27 mouse cellular contexts compared by ENCODE assay signal in the genomic region with DNA sequence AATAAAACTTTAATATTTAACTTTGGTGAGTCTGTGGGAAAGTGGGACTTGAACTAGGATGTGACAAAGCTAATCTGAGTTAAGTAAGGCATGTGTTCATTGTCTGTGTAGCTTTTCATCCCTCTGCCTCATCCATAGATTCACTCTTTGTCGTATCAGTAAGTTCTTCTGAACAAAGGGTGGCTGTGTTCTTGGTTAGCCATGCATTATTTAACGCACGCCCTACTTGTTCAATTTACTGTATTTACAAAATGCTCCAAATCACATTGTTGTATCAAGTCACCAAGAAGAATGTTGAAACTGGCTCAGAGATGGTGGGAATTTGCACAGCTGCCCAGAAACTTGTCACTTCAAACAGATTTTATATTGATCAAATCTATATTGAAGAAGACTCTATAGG.
"Had no signal": no experiment of that assay in that cellular context is flagged by ENCODE, and none has a peak within 500 bp of the region (broad histone marks: within the 10 kb centered on the region; RNA-seq: fewer than 3 reads in every experiment).

No protein-coding gene starts in this region.

- H3K4me2 ChIP-seq: embryonic facial prominence, embryonic 12.5 days; embryonic facial prominence, embryonic 13.5 days; embryonic facial prominence, embryonic 15.5 days; forebrain, embryonic 12.5 days; forebrain, embryonic 13.5 days; forebrain, embryonic 15.5 days had no signal

- H3K4me1 ChIP-seq: embryonic facial prominence, embryonic 12.5 days; embryonic facial prominence, embryonic 13.5 days; embryonic facial prominence, embryonic 15.5 days; forebrain, embryonic 10.5 days; forebrain, embryonic 12.5 days; forebrain, embryonic 13.5 days; forebrain, embryonic 15.5 days had no signal

- H3K9me3 ChIP-seq: embryonic facial prominence, embryonic 10.5 days; embryonic facial prominence, embryonic 12.5 days; embryonic facial prominence, embryonic 13.5 days; embryonic facial prominence, embryonic 15.5 days; forebrain, embryonic 10.5 days; forebrain, embryonic 12.5 days; forebrain, embryonic 13.5 days; forebrain, embryonic 15.5 days had no signal

- H3K4me3 ChIP-seq: embryonic facial prominence, embryonic 10.5 days; embryonic facial prominence, embryonic 12.5 days; embryonic facial prominence, embryonic 13.5 days; embryonic facial prominence, embryonic 15.5 days; erythroblast, embryonic 14.5 days; forebrain, embryonic 10.5 days; forebrain, embryonic 12.5 days; forebrain, embryonic 13.5 days; forebrain, embryonic 15.5 days; heart, adult 2 months had no signal

- H3K36me3 ChIP-seq: embryonic facial prominence, embryonic 10.5 days; embryonic facial prominence, embryonic 12.5 days; embryonic facial prominence, embryonic 13.5 days; embryonic facial prominence, embryonic 15.5 days; forebrain, embryonic 10.5 days; forebrain, embryonic 12.5 days; forebrain, embryonic 15.5 days had no signal

- ATAC-seq: forebrain, embryonic 13.5 days; forebrain, embryonic 14.5 days; forebrain, embryonic 15.5 days; forebrain, embryonic 16.5 days; forebrain, postnatal 0 days had no signal

- H3K27ac ChIP-seq: embryonic facial prominence, embryonic 10.5 days; embryonic facial prominence, embryonic 12.5 days; embryonic facial prominence, embryonic 13.5 days; embryonic facial prominence, embryonic 15.5 days; forebrain, embryonic 10.5 days; forebrain, embryonic 12.5 days; forebrain, embryonic 13.5 days; forebrain, embryonic 15.5 days; heart, adult 2 months had no signal

- DNase-seq: cerebellum, adult 8-10 months; cerebellum, adult 9-10 months; cerebellum, adult 9-11 months; cerebellum, postnatal 10 days; cerebellum, postnatal 14 days; cerebellum, postnatal 25 days; cerebellum, postnatal 36 days; embryo, embryonic 11 days; forebrain, postnatal 0 days; gastrocnemius, postnatal 10 days; gastrocnemius, postnatal 14 days; gastrocnemius, postnatal 25 days; gastrocnemius, postnatal 36 days; heart, adult 11 months; heart, adult 18-20 months; heart, adult 2 months had no signal

- H3K9ac ChIP-seq: embryonic facial prominence, embryonic 12.5 days; embryonic facial prominence, embryonic 13.5 days; embryonic facial prominence, embryonic 15.5 days; forebrain, embryonic 12.5 days; forebrain, embryonic 13.5 days; forebrain, embryonic 15.5 days; forebrain, postnatal 0 days had no signal

- H3K27me3 ChIP-seq: embryonic facial prominence, embryonic 12.5 days; embryonic facial prominence, embryonic 13.5 days; embryonic facial prominence, embryonic 15.5 days; forebrain, embryonic 13.5 days; forebrain, embryonic 15.5 days had no signal
